Mouse (Mus musculus): Measurements from ENCODE around the gene Ppp4r1.

GRCm38 (mm10) chr17:65746314-65746713, 36.1 kb upstream of the Ppp4r1 start:
- TF ChIP-seq POLR2A (IDR thresholded peaks at IDR 0.05; ENCODE audit: borderline replicate concordance, extremely low read depth, low read depth, low read length) = no peak
- no peak for TF ChIP-seq CTCF (IDR thresholded peaks at IDR 0.05; ENCODE audit: insufficient read depth, low read length)

Data from lung, adult 2 months (tissue).